Mouse (Mus musculus) stomach, embryonic 16.5 days (tissue): ENCODE data around the gene Spata2l. TPM values are rescaled to one million over a fixed set of nuclear protein-coding genes. Genes with fewer than 3 reads are reported as not detected.
"Not testable (repeated sequence)": the region's sequence is repeated elsewhere in the genome, so short reads cannot be mapped to it uniquely, and the experiment has no call there.

Experiments
- ATAC-seq: fragments of 200-750 bp; cut with Nextera tagmentation; 2 replicates; pipeline ENCODE4 v1.8.0; 2017; ENCODE audit warnings: moderate number of reproducible peaks, moderate TSS enrichment; ENCODE audit not compliant: insufficient read depth, low FRiP score
- H3K27ac ChIP-seq: fragments of 300-500 bp; sonication (generic); 2 replicates; pipeline ENCODE4 v1.5.1; 2014; ENCODE audit warnings: low read length
- H3K27me3 ChIP-seq: fragments of 300-500 bp; sonication (generic); 2 replicates; pipeline ENCODE4 v1.6.1; 2014; ENCODE audit warnings: low read length, control low read depth, mixed read lengths; ENCODE audit not compliant: control insufficient read depth, insufficient read depth
- H3K36me3 ChIP-seq: fragments of 300-500 bp; sonication (generic); 2 replicates; pipeline ENCODE4 v1.6.1; 2014; ENCODE audit warnings: low read length; ENCODE audit not compliant: control insufficient read depth, insufficient read depth
- H3K4me1 ChIP-seq: fragments of 300-500 bp; sonication (generic); 2 replicates; pipeline ENCODE4 v1.6.1; 2014; ENCODE audit warnings: low read length, control low read depth, mixed read lengths; ENCODE audit not compliant: control insufficient read depth, insufficient read depth
- H3K4me2 ChIP-seq: fragments of 300-500 bp; sonication (generic); 2 replicates; pipeline ENCODE4 v1.6.1; 2014; ENCODE audit warnings: low read depth, low read length, mixed read lengths
- H3K4me3 ChIP-seq: fragments of 300-500 bp; sonication (generic); replicated peaks from 2 replicates; pipeline ENCODE4 v1.5.1; 2014; ENCODE audit warnings: mild to moderate bottlenecking, low read length
- H3K9ac ChIP-seq: fragments of 300-500 bp; sonication (generic); 2 replicates; pipeline ENCODE4 v1.6.1; 2014; ENCODE audit warnings: low read length
- H3K9me3 ChIP-seq: fragments of 300-500 bp; sonication (generic); replicated peaks from 2 replicates; pipeline ENCODE4 v1.6.1; 2016; ENCODE audit warnings: low read length, control low read depth; ENCODE audit not compliant: control insufficient read depth
- WGBS: fragments of 180-500 bp; shearing (Covaris S2); extraction: QIAGEN DNeasy Blood & Tissue Kit; methylation state at CpG from one replicate; pipeline ENCODE4 v1.1.7; 2014; 5-methylcytosine and 5-hydroxymethylcytosine counted together
- polyA plus RNA-seq: library from polyadenylated mRNA; unstranded; fragments of >200 nt; fragmentation: Nextera tagmentation; extraction: Ambion mirVana; gene quantifications from 2 replicates; pipeline ENCODE4 v1.2.1, GENCODE M21; 2015

Spata2l gene
- polyA plus RNA-seq, 1 experiment from 2014 or later, result 5.1 TPM

DNA sequence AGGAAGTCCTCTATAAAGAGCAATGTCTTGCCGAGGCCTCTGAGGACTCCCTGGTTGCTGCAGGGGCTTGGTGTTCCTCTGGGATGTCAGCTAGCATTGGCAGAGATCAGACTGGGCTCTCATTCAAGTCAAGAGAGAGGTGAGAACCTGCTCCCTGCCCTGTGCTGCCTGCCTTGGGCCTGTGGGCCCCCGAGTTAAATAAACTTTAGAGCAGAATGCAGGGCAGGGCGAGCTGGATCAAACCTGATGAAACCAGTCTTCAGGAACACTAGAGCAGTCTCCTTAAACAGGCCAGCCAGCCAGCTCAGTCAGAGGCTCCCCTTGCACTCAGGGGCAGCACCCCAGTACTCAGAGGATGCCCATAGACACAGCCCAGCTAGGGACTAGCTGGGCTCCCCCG is 35.9 kb upstream of the Spata2l start:
- H3K4me1 ChIP-seq, result no peaks in the 10 kb centered on the region; the same call in 1 of the 2 replicates
- 71% methylated on average over 4 of the region's 4 CpGs for WGBS
- no peak overlapping the region for H3K4me2 ChIP-seq
- 0 out of 2 replicates have a peak overlapping the region, but pooled peaks have one; percentile 0 for H3K9ac ChIP-seq
- ATAC-seq, result peak; percentile 44; the same call in 1 of the 2 replicates
- H3K27ac ChIP-seq, result no peak overlapping the region
- H3K9me3 ChIP-seq, result no peaks in the 10 kb centered on the region
- no peaks in the 10 kb centered on the region for H3K27me3 ChIP-seq
- H3K36me3 ChIP-seq, result peaks cover 8% of the 10 kb centered on the region; the same call in 1 of the 2 replicates
- no peak overlapping the region for H3K4me3 ChIP-seq

DNA sequence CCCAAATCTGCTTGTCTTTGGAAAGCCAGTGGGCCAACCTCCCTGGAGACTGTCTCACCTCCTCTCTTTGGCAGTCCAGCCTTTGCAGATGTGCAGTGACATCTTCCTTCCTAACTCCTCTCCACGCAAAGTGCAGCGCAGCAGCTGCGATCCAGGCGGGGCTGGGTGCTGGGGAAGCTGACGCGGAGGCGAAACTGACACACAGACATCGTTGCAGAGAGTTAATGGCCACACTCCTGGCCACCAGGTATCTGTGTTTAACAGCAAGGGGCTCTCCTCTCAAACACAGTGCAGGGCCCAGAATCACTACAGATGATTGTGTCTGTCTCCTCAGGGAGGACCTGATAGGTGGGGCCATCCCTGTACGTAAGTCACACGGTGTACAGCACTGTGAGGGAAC is 35.1 kb upstream of the Spata2l start:
- no peak overlapping the region for H3K9ac ChIP-seq
- H3K4me1 ChIP-seq, result no peaks in the 10 kb centered on the region; the same call in 1 of the 2 replicates
- no peak overlapping the region for H3K27ac ChIP-seq
- H3K4me3 ChIP-seq, result no peak overlapping the region
- WGBS, result 83% methylated on average over 10 of the region's 10 CpGs
- H3K27me3 ChIP-seq, result no peaks in the 10 kb centered on the region
- H3K4me2 ChIP-seq, result no peak overlapping the region
- peaks cover 8% of the 10 kb centered on the region; the same call in 1 of the 2 replicates for H3K36me3 ChIP-seq
- no peaks in the 10 kb centered on the region for H3K9me3 ChIP-seq
- no peak for ATAC-seq

- no peak overlapping the region for H3K27ac ChIP-seq
- no peak for ATAC-seq
- H3K4me1 ChIP-seq, result no peaks in the 10 kb centered on the region; the same call in 1 of the 2 replicates
These were observed 32.1 kb upstream of the Spata2l start for GRCm38 (mm10) chr8:123267926-123268656.

DNA sequence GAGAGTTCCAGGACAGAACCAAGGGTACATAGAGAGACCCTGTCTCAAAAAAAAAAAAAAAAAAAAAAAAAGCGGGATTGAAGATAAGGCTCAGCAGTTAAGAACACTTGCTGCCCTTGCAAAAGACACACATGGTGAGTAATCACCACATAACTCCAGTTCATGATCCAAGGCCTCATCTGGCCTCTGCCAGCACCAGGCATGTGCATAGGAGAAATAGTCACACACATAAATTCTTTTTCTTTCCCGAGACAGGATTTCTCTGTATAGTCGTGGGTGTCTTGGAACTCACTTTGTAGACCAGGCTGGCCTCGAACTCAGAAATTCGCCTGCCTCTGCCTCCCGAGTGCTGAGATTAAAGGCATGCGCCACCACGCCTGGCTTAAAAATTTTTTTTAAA is 21.6 kb upstream of the Spata2l start:
- H3K9me3 ChIP-seq, H3K4me3 ChIP-seq, H3K4me2 ChIP-seq, H3K27ac ChIP-seq, ATAC-seq, H3K27me3 ChIP-seq, H3K9ac ChIP-seq: not testable (repeated sequence)
- Histone ChIP-seq H3K4me1 (peaks cover 17% of the 10 kb centered on the region), H3K36me3 (peaks cover 13% of the 10 kb centered on the region)
- 85% methylated on average over 8 of the region's 8 CpGs for WGBS

More at GRCm38 (mm10) chr8:123267926-123268656, 32.1 kb upstream of the Spata2l start:
- no peaks in the 10 kb centered on the region for H3K27me3 ChIP-seq
- H3K36me3 ChIP-seq, result peaks cover 27% of the 10 kb centered on the region
- H3K9ac ChIP-seq, result no peak overlapping the region
- WGBS, result 66% methylated on average over 14 of the region's 14 CpGs
- H3K9me3 ChIP-seq, result no peaks in the 10 kb centered on the region
- H3K4me3 ChIP-seq, result no peak overlapping the region
- H3K4me2 ChIP-seq, result no peak overlapping the region

DNA sequence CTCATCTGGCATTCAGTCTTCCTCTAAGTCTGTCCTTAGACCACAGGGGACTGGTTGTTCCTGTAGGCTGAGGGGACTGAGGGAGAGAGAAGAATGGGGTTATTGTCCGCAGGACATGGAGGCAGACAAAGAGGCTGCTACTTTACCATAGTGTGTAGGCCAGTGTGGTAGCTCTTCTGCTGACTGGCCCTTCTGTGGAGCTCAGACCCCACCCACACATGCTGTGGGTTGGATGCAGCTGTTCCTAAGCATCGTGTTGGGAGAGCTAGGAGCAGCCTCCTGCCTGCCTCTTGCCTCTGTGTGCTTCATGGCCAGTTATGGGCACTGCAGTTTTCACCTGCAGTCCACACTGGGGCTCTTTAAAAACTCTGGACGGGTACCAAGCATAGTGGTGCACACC is 21.1 kb upstream of the Spata2l start:
- H3K4me2 ChIP-seq, result no peak overlapping the region
- WGBS, result 80% methylated on average over 3 of the region's 3 CpGs
- H3K36me3 ChIP-seq, result peaks cover 13% of the 10 kb centered on the region
- H3K9me3 ChIP-seq, result no peaks in the 10 kb centered on the region
- ATAC-seq, result no peak
- no peaks in the 10 kb centered on the region for H3K27me3 ChIP-seq
- H3K4me1 ChIP-seq, result peaks cover 20% of the 10 kb centered on the region
- no peak overlapping the region for H3K9ac ChIP-seq
- H3K4me3 ChIP-seq, result no peak overlapping the region
- no peak overlapping the region for H3K27ac ChIP-seq

- Histone ChIP-seq H3K36me3 (peaks cover 18% of the 10 kb centered on the region), H3K9me3 (no peaks in the 10 kb centered on the region), H3K9ac (peak overlapping the region; percentile 99), H3K4me2 (peak overlapping the region; percentile 94), H3K27me3 (no peaks in the 10 kb centered on the region), H3K27ac (no peak overlapping the region), H3K4me1 (peaks cover 20% of the 10 kb centered on the region), H3K4me3 (peak overlapping the region; percentile 99)
- no peak for ATAC-seq
- WGBS, result 69% methylated on average over 6 of the region's 6 CpGs
These were observed 19.1 kb upstream of the Spata2l start for GRCm38 (mm10) chr8:123255170-123255569.

- H3K4me1 ChIP-seq, result peaks cover 20% of the 10 kb centered on the region
- WGBS, result under 1% methylated on average over 98 of the region's 99 CpGs
- peak; percentile 96 for ATAC-seq
- H3K36me3 ChIP-seq, result peaks cover 13% of the 10 kb centered on the region
- no peaks in the 10 kb centered on the region for H3K9me3 ChIP-seq
- no peaks in the 10 kb centered on the region for H3K27me3 ChIP-seq
- peak within 1 kb of the TSS; percentile 86 for H3K27ac ChIP-seq
- H3K4me3 ChIP-seq, result peak within 1 kb of the TSS; percentile 99
- peak within 1 kb of the TSS; percentile 94 for H3K4me2 ChIP-seq
- peak within 1 kb of the TSS; percentile 99 for H3K9ac ChIP-seq
These were observed 18.3 kb upstream of the Spata2l start, which contains the start of the genes Zfp276 and Vps9d1 for GRCm38 (mm10) chr8:123254099-123254885. Zfp276 (plus strand) TSS chr8:123254195. Vps9d1 (minus strand) TSS chr8:123254348.

DNA sequence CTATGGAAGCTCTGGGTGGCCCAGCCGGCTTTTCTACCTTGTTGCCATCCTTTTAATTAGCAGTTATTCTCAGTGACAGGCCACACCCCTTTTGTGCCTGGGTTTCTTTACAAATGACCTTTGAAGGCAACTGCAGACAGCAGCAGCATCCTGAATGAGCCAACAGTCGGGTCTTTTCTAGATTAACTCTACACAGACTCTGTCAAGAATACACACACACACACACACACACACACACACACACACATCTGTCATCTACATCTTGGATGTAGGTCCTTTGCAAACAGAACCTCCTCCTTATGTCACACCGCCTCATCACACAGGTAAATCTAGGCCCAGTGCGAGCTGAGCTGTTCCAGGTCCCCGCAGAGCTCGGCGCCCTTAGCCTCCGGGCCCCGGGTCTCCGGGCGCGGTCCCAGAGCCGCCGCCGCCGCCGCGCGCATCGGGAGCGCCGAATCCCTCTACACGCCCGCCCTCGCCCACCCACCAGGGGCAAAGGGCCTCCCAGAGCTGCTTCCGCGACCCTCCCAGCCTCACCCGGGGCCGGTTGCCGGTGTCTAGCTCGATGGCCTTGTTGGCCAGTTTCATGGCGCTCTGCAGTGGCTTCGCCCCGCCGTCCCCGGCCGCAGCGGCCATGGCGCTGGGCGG is 17.5 kb upstream of the Spata2l start:
- ATAC-seq, result peak; percentile 19; the same call in 1 of the 2 replicates
- peak overlapping the region; percentile 99 for H3K4me3 ChIP-seq
- H3K27ac ChIP-seq, result peak overlapping the region; percentile 86
- no peaks in the 10 kb centered on the region for H3K9me3 ChIP-seq
- H3K9ac ChIP-seq, result peak overlapping the region; percentile 99
- peaks cover 17% of the 10 kb centered on the region for H3K36me3 ChIP-seq
- peaks cover 20% of the 10 kb centered on the region for H3K4me1 ChIP-seq
- WGBS, result under 1% methylated on average over 40 of the region's 40 CpGs
- H3K4me2 ChIP-seq, result peak overlapping the region; percentile 71
- H3K27me3 ChIP-seq, result no peaks in the 10 kb centered on the region
